Mouse (Mus musculus) bone marrow, adult 2 months (tissue): ENCODE measurements at regions not wholly inside any gene's neighbourhood (a gene's known extent, or its start where the extent isn't known, plus 50 kb on each side); places are given as distances from the start of the nearest gene placed in this dataset.

ENCODE experiments used
- CTCF ChIP-seq: fragments of 200-500 bp; IDR thresholded peaks from 2 replicates; pipeline ENCODE4 v1.5.1; 2011; ENCODE audit warnings: low read length, control low read depth; ENCODE audit not compliant: control insufficient read depth, insufficient read depth
- POLR2A ChIP-seq: fragments of 200-500 bp; IDR thresholded peaks from 2 replicates; pipeline ENCODE4 v1.6.1; 2011; ENCODE audit warnings: low read depth, mild to moderate bottlenecking, control low read depth, low read length, borderline replicate concordance; ENCODE audit not compliant: control insufficient read depth

- no peak for TF ChIP-seq CTCF
- no peak for TF ChIP-seq POLR2A
These were observed 180.9 kb upstream of the Arid1b start for GRCm38 (mm10) chr17:4813232-4813631.
